Mouse (Mus musculus) leukemia stem cell, adult 10-12 weeks (primary cell): ENCODE data around the gene Gm8232. TPM values are rescaled to one million over a fixed set of nuclear protein-coding genes. Genes with fewer than 3 reads are reported as not detected.

ENCODE experiments used
- polyA plus RNA-seq: library from polyadenylated mRNA; stranded (reverse); fragments of >175 nt; gene quantifications from 2 replicates; pipeline ENCODE4 v1.2.3, GENCODE M21; 2012; ENCODE audit warnings: low replicate concordance

Gm8232 gene
- polyA plus RNA-seq: not detected in 2 replicates

DNA sequence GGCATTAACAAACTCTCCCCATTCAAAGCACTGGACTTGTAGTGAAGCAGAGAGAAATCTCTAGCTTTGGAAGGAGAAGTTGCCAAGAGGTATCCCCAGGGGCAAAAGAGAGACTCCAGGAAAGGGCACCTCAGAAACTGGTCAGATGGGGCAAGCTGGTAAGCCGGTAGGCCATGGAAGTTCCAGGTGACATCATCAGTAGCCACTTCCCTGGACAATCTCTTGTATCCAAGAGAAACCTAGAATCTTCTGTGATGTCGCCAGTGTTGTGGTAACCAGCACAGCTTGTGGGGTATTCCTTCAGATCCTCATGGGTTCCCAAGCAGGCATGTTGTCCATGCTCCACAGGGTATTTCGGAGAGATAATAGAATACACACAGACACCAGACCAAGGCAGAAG, at the start of gene Gm8232:
TSS of gene Gm8232 (plus strand) at position 301 of the 400 bp plus-strand sequence.

DNA sequence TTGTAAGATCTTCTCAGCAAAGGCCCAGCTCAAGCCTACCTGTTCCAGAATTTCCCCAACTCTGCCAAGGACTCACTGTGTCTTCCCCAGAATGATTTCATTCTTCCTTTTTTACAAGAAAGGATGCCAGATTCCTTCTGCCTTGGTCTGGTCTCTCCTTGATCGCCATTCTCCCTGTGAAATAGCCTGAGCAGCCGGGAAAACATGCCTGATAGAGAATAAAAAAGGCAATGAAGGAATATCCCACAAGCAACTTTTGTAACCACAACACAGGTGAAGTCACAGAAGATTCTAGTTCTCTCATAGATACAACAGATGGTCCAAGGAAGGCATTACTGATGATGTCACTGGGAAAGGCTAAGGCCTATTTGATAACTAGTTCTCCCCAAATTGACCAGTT, 22.8 kb upstream of the Gm8232 start, which contains the start of gene Gm3371:
TSS of gene Gm3371 (minus strand) at position 101 of the 400 bp plus-strand sequence.

Other genes starting within 250 kb of the Gm8232 start
- not detected in 2 replicates for gene Gm8212, start 236.0 kb upstream of the Gm8232 start, polyA plus RNA-seq
- gene 4930503E14Rik, start 220.4 kb upstream of the Gm8232 start, polyA plus RNA-seq: not detected in 2 replicates
- gene Gm8220, start 148.1 kb upstream of the Gm8232 start, polyA plus RNA-seq: not detected in 2 replicates
- not detected in 2 replicates for gene Gm5930, start 95.1 kb upstream of the Gm8232 start, polyA plus RNA-seq
- not detected in 2 replicates for gene Gm8229, start 68.3 kb upstream of the Gm8232 start, polyA plus RNA-seq
- not detected in 2 replicates for gene Gm3371, start 22.9 kb upstream of the Gm8232 start, polyA plus RNA-seq
- gene BC061237, start 58.8 kb downstream of the Gm8232 start, polyA plus RNA-seq: not detected in 2 replicates
- not detected in 2 replicates for gene Gm17093, start 84.6 kb downstream of the Gm8232 start, polyA plus RNA-seq
- not detected in 2 replicates for gene Gm8247, start 149.5 kb downstream of the Gm8232 start, polyA plus RNA-seq
- gene Gm5624, start 194.3 kb downstream of the Gm8232 start, polyA plus RNA-seq: not detected in 2 replicates